Mouse (Mus musculus): Measurements from ENCODE around the gene Snx21. TPM values are rescaled to one million over a fixed set of nuclear protein-coding genes. Genes with fewer than 3 reads are reported as not detected.

Snx21 gene
- total and polyA plus RNA-seq, 3 experiments = 3.8 to 7.7 TPM; not detected in 1

DNA sequence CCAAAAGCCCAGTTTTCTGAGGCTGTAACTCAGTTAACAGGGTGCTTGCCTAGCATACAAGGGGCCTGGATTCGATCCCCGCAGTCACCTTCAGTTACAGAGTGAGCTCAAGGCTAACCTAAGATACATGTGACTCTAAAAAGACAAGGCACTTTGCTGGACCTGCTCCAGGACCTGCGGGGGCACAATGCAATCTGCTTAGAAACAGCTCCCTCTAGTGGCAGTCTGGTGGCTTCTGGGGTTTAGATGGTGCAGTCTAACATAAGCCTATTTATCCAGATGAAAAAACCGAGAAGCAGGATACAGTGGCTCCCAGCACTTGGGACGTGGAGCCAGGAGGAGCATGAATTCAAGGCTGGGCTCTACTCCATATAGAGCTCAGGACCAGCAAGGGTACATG is 8.7 kb downstream of the Snx21 start (continued):
- 0 out of 2 replicates have a peak, but pooled peaks have one; percentile 13 for TF ChIP-seq ETS1 (IDR thresholded peaks at IDR 0.05; ENCODE audit: low read depth, low read length)

GRCm38 (mm10) chr2:164795868-164796267 is 10.2 kb downstream of the Snx21 start:
- peaks cover 0 to 5% of the 10 kb centered on the region in 2 experiments; a peak in 3 of 4 replicates for H3K36me3 ChIP-seq (ENCODE audit: control insufficient read depth in 1 of 2, insufficient read depth in 2 of 2, low read length in 2 of 2)
- TF ChIP-seq BHLHE40 (IDR thresholded peaks at IDR 0.05; ENCODE audit: borderline replicate concordance, low read depth, low read length) = no peak
- TF ChIP-seq ZNF384 (IDR thresholded peaks at IDR 0.05; ENCODE audit: low read depth, low read length) = no peak
- TF ChIP-seq USF1 (IDR thresholded peaks at IDR 0.05; ENCODE audit: low read depth, low read length) = no peak
- TF ChIP-seq GABPA (IDR thresholded peaks at IDR 0.05; ENCODE audit: low read depth, low read length) = no peak
- no peak for TF ChIP-seq NRF1 (IDR thresholded peaks at IDR 0.05; ENCODE audit: insufficient read depth, low read depth, low read length, poor library complexity, severe bottlenecking)
- no peak for TF ChIP-seq E2F4 (IDR thresholded peaks at IDR 0.05; ENCODE audit: borderline replicate concordance, low read depth, low read length)
- no peak for TF ChIP-seq ELF1 (IDR thresholded peaks at IDR 0.05; ENCODE audit: low read depth, low read length)
- no peak for TF ChIP-seq GATA1 (IDR thresholded peaks at IDR 0.05; ENCODE audit: low read depth, low read length)
- no peak for TF ChIP-seq MXI1 (IDR thresholded peaks at IDR 0.05; ENCODE audit: low read depth, low read length)
- TF ChIP-seq MYB (IDR thresholded peaks at IDR 0.05; ENCODE audit: low read depth, low read length) = no peak
- TF ChIP-seq HCFC1 (IDR thresholded peaks at IDR 0.05; ENCODE audit: low read depth, low read length) = no peak
- TF ChIP-seq MEF2A (IDR thresholded peaks at IDR 0.05; ENCODE audit: extremely low read depth, insufficient replicate concordance, low read depth, low read length, poor library complexity, severe bottlenecking) = no peak
- TF ChIP-seq POLR2AphosphoS2 (IDR thresholded peaks at IDR 0.05; ENCODE audit: low read length) = no peak
- TF ChIP-seq POLR2AphosphoS5 (IDR thresholded peaks at IDR 0.05; ENCODE audit: borderline replicate concordance, low read depth, low read length) = no peak
- no peak for TF ChIP-seq RCOR1 (IDR thresholded peaks at IDR 0.05; ENCODE audit: low read depth, low read length)
- no peak for TF ChIP-seq TBP (IDR thresholded peaks at IDR 0.05; ENCODE audit: low read depth, low read length)
- TF ChIP-seq TCF12 (IDR thresholded peaks at IDR 0.05; ENCODE audit: low read depth, low read length) = no peak
- no peak for TF ChIP-seq RAD21 (IDR thresholded peaks at IDR 0.05; ENCODE audit: low read depth, low read length)

More at GRCm38 (mm10) chr2:164795868-164796267, 10.2 kb downstream of the Snx21 start:
- H3K4me3 ChIP-seq (ENCODE audit: control insufficient read depth in 1 of 2, insufficient read depth in 1 of 2, low read depth in 2 of 2, low read length in 2 of 2) = no peak overlapping the region
- no peaks in the 10 kb centered on the region for H3K27me3 ChIP-seq (ENCODE audit: control insufficient read depth in 1 of 2, insufficient read depth in 2 of 2, low read length in 2 of 2)
- no peak overlapping the region for H3K9ac ChIP-seq (ENCODE audit: control insufficient read depth, low read depth, low read length, poor library complexity, severe bottlenecking)
- no peaks in the 10 kb centered on the region for H3K9me3 ChIP-seq (replicated peaks; ENCODE audit: insufficient read depth, low read length)
- H3K79me2 ChIP-seq (ENCODE audit: control insufficient read depth, insufficient read depth, low read length, poor library complexity) = no peaks in the 10 kb centered on the region
- no peak for DNase-seq (ENCODE audit: low read depth, low spot score)
- no peaks in the 10 kb centered on the region for H3K4me1 ChIP-seq (ENCODE audit: control insufficient read depth in 1 of 2, insufficient read depth in 2 of 2, low read length in 2 of 2)
- H3K27ac ChIP-seq (ENCODE audit: control insufficient read depth, low read depth, low read length) = no peak overlapping the region
